Mouse (Mus musculus): ENCODE measurements around the gene 5730522E02Rik. TPM values are rescaled to one million over a fixed set of nuclear protein-coding genes. Genes with fewer than 3 reads are reported as not detected.

The 5730522E02Rik gene
- total and polyA plus RNA-seq, 3 experiments: not detected

DNA sequence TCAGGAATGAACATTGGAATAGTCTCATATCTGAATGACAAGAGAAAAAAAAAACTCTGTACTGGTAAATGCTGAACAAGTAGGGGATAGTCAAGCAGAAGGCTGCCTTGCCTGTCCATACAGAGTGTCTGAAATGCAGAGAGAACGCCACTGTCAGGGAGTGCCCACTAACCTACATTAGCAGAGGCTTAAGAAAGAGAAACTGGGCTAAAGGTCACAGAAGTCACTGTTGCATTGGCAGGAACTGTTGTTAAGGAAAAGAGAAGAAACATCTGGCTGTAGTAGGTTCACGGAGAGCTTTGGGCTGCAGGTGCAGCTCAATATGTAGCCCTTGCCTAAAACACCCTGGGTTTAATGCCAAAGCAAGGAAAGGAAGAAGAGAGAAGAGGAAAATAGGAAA is 82.2 kb downstream of the 5730522E02Rik start:
- Histone ChIP-seq H3K27ac (ENCODE audit: control insufficient read depth, low read depth, low read length) (no peak overlapping the region), H3K36me3 (ENCODE audit: control insufficient read depth in 1 of 2, insufficient read depth in 2 of 2, low read length in 2 of 2) (no peaks in the 10 kb centered on the region), H3K79me2 (ENCODE audit: control insufficient read depth, insufficient read depth, low read length, poor library complexity) (no peaks in the 10 kb centered on the region), H3K4me3 (ENCODE audit: control insufficient read depth in 1 of 2, insufficient read depth in 1 of 2, low read depth in 2 of 2, low read length in 2 of 2) (no peak overlapping the region), H3K9ac (ENCODE audit: control insufficient read depth, low read depth, low read length, poor library complexity, severe bottlenecking) (no peak overlapping the region), H3K9me3 (replicated peaks; ENCODE audit: insufficient read depth, low read length) (no peaks in the 10 kb centered on the region), H3K4me1 (ENCODE audit: control insufficient read depth in 1 of 2, insufficient read depth in 2 of 2, low read length in 2 of 2) (no peaks in the 10 kb centered on the region), H3K27me3 (ENCODE audit: control insufficient read depth in 1 of 2, insufficient read depth in 2 of 2, low read length in 2 of 2) (peaks cover 0 to 2% of the 10 kb centered on the region in 2 experiments; a peak in 2 of 4 replicates)
- no peak for DNase-seq (ENCODE audit: low read depth, low spot score)
- TF ChIP-seq TBP (IDR thresholded peaks at IDR 0.05; ENCODE audit: low read depth, low read length) (no peak), POLR2AphosphoS5 (IDR thresholded peaks at IDR 0.05; ENCODE audit: borderline replicate concordance, low read depth, low read length) (no peak), POLR2A (IDR thresholded peaks at IDR 0.05; ENCODE audit: control insufficient read depth in 1 of 2, insufficient read depth in 1 of 2, low read depth in 1 of 2, low read length in 2 of 2, poor library complexity in 1 of 2) (no peak), GATA1 (IDR thresholded peaks at IDR 0.05; ENCODE audit: low read depth, low read length) (no peak), MEF2A (IDR thresholded peaks at IDR 0.05; ENCODE audit: extremely low read depth, insufficient replicate concordance, low read depth, low read length, poor library complexity, severe bottlenecking) (no peak), BHLHE40 (IDR thresholded peaks at IDR 0.05; ENCODE audit: borderline replicate concordance, low read depth, low read length) (no peak), HCFC1 (IDR thresholded peaks at IDR 0.05; ENCODE audit: low read depth, low read length) (no peak), ZMIZ1 (IDR thresholded peaks at IDR 0.05; ENCODE audit: low read depth, low read length) (no peak), CHD2 (IDR thresholded peaks at IDR 0.05; ENCODE audit: low read length) (no peak), MAX (IDR thresholded peaks at IDR 0.05; ENCODE audit: low read length) (no peak), NRF1 (IDR thresholded peaks at IDR 0.05; ENCODE audit: insufficient read depth, low read depth, low read length, poor library complexity, severe bottlenecking) (no peak), MYB (IDR thresholded peaks at IDR 0.05; ENCODE audit: low read depth, low read length) (no peak)

DNA sequence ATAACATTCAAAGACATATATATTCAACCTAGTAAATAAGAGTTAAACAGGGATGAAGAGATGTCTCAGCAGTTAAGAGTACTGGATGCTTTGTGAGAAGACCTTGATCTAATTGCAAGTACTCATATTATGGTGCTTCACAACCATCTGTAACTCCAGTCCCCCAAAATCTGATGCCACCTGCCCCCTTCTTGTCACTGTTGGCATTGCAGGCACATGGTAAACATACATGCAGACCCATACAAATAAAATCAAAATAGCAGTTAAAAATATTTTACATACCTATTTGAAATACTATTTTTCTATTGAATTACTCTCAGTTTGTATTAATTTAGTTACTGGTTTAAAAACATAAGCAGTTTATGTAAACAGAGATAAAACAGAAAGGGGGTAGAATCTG is 84.6 kb downstream of the 5730522E02Rik start:
- no peaks in the 10 kb centered on the region for H3K79me2 ChIP-seq (ENCODE audit: control insufficient read depth, insufficient read depth, low read length, poor library complexity)
- H3K4me3 ChIP-seq (ENCODE audit: control insufficient read depth in 1 of 2, insufficient read depth in 1 of 2, low read depth in 2 of 2, low read length in 2 of 2): no peak overlapping the region
- H3K27ac ChIP-seq (ENCODE audit: control insufficient read depth, low read depth, low read length): no peak overlapping the region
- TF ChIP-seq RAD21 (IDR thresholded peaks at IDR 0.05; ENCODE audit: low read depth, low read length): no peak; the same call in 1 of the 2 replicates
- peak in 1 of 3 experiments; percentile 19; a peak in 3 of 6 replicates for TF ChIP-seq CTCF (IDR thresholded peaks at IDR 0.05 in 2 of 3, conservative IDR thresholded peaks at IDR 0.05 in 1 of 3; ENCODE audit: control insufficient read depth in 1 of 3, insufficient read depth in 1 of 3, low read depth in 2 of 3, low read length in 3 of 3, poor library complexity in 1 of 3, severe bottlenecking in 1 of 3)
- no peaks in the 10 kb centered on the region for H3K9me3 ChIP-seq (replicated peaks; ENCODE audit: insufficient read depth, low read length)
- no peaks in the 10 kb centered on the region for H3K4me1 ChIP-seq (ENCODE audit: control insufficient read depth in 1 of 2, insufficient read depth in 2 of 2, low read length in 2 of 2)
- H3K36me3 ChIP-seq (ENCODE audit: control insufficient read depth in 1 of 2, insufficient read depth in 2 of 2, low read length in 2 of 2): no peaks in the 10 kb centered on the region
- DNase-seq (ENCODE audit: low read depth, low spot score): no peak
- H3K9ac ChIP-seq (ENCODE audit: control insufficient read depth, low read depth, low read length, poor library complexity, severe bottlenecking): no peak overlapping the region
- peaks cover 0 to 2% of the 10 kb centered on the region in 2 experiments; a peak in 2 of 4 replicates for H3K27me3 ChIP-seq (ENCODE audit: control insufficient read depth in 1 of 2, insufficient read depth in 2 of 2, low read length in 2 of 2)

All from MEL (cell line).